Mouse (Mus musculus): ENCODE measurements around the gene Tsc2. TPM values are rescaled to one million over a fixed set of nuclear protein-coding genes. Genes with fewer than 3 reads are reported as not detected.

Tsc2 gene
- polyA plus RNA-seq (2017; shearing (Covaris generic)) = 46.5 TPM

GRCm38 (mm10) chr17:24632167-24632812 is at the start of gene Tsc2, which contains the start of gene Nthl1:
Tsc2 (minus strand) TSS chr17:24632630.
Nthl1 (plus strand) TSS chr17:24632680.

GRCm38 (mm10) chr17:24669545-24670245 is 37.3 kb upstream of the Tsc2 start, which contains the start of gene Zfp598:
Zfp598 (plus strand) TSS chr17:24669687.

GRCm38 (mm10) chr17:24658017-24658758 is 25.8 kb upstream of the Tsc2 start, which contains the start of gene Npw:
Npw (minus strand) TSS chr17:24658457.

GRCm38 (mm10) chr17:24650070-24650616 is 17.7 kb upstream of the Tsc2 start, which contains the start of gene Slc9a3r2:
Slc9a3r2 (minus strand) TSS chr17:24650327.

GRCm38 (mm10) chr17:24549618-24550415 is 82.6 kb downstream of the Tsc2 start, which contains the start of gene Pkd1:
Pkd1 (plus strand) TSS chr17:24549834.

Other genes with a start within 250 kb of the Tsc2 start
- 197 TPM for gene Rnps1, start 218.1 kb downstream of the Tsc2 start, polyA plus RNA-seq (2017; shearing (Covaris generic))
- gene Eci1, start 206.0 kb downstream of the Tsc2 start, polyA plus RNA-seq (2017; shearing (Covaris generic)) = 75.0 TPM
- 3.2 TPM for gene Dnase1l2, start 189.5 kb downstream of the Tsc2 start, polyA plus RNA-seq (2017; shearing (Covaris generic))
- 107 TPM for gene E4f1, start 162.3 kb downstream of the Tsc2 start, polyA plus RNA-seq (2017; shearing (Covaris generic))
- 42.3 TPM for gene Pgp, start 162.2 kb downstream of the Tsc2 start, polyA plus RNA-seq (2017; shearing (Covaris generic))
- 0.31 TPM for gene Bricd5, start 158.7 kb downstream of the Tsc2 start, polyA plus RNA-seq (2017; shearing (Covaris generic))
- 26.4 TPM for gene Mlst8, start 153.6 kb downstream of the Tsc2 start, polyA plus RNA-seq (2017; shearing (Covaris generic))
- gene Caskin1, start 144.0 kb downstream of the Tsc2 start, polyA plus RNA-seq (2017; shearing (Covaris generic)) = 0.18 TPM
- 84.8 TPM for gene Traf7, start 104.7 kb downstream of the Tsc2 start, polyA plus RNA-seq (2017; shearing (Covaris generic))
- gene Rab26, start 98.4 kb downstream of the Tsc2 start, polyA plus RNA-seq (2017; shearing (Covaris generic)) = 4.5 TPM
- 50.6 TPM for gene Pkd1, start 82.8 kb downstream of the Tsc2 start, polyA plus RNA-seq (2017; shearing (Covaris generic))
- gene Nthl1, start 50 bp upstream of the Tsc2 start, polyA plus RNA-seq (2017; shearing (Covaris generic)) = 7.4 TPM
- gene Slc9a3r2, start 17.7 kb upstream of the Tsc2 start, polyA plus RNA-seq (2017; shearing (Covaris generic)) = 0.26 TPM
- not detected for gene Npw, start 25.8 kb upstream of the Tsc2 start, polyA plus RNA-seq (2017; shearing (Covaris generic))
- 22.6 TPM for gene Zfp598, start 37.1 kb upstream of the Tsc2 start, polyA plus RNA-seq (2017; shearing (Covaris generic))
- 0.44 TPM for gene Syngr3, start 57.3 kb upstream of the Tsc2 start, polyA plus RNA-seq (2017; shearing (Covaris generic))
- gene Gfer, start 63.5 kb upstream of the Tsc2 start, polyA plus RNA-seq (2017; shearing (Covaris generic)) = 42.2 TPM
- gene Noxo1, start 63.6 kb upstream of the Tsc2 start, polyA plus RNA-seq (2017; shearing (Covaris generic)) = 3.2 TPM
- gene Tbl3, start 75.0 kb upstream of the Tsc2 start, polyA plus RNA-seq (2017; shearing (Covaris generic)) = 64.1 TPM
- gene Rnf151, start 85.4 kb upstream of the Tsc2 start, polyA plus RNA-seq (2017; shearing (Covaris generic)) = not detected
- 779 TPM for gene Rps2, start 85.5 kb upstream of the Tsc2 start, polyA plus RNA-seq (2017; shearing (Covaris generic))
- 194 TPM for gene Ndufb10, start 91.8 kb upstream of the Tsc2 start, polyA plus RNA-seq (2017; shearing (Covaris generic))
- gene Rpl3l, start 95.2 kb upstream of the Tsc2 start, polyA plus RNA-seq (2017; shearing (Covaris generic)) = not detected
- 16.4 TPM for gene Msrb1, start 104.0 kb upstream of the Tsc2 start, polyA plus RNA-seq (2017; shearing (Covaris generic))
- gene Hs3st6, start 120.4 kb upstream of the Tsc2 start, polyA plus RNA-seq (2017; shearing (Covaris generic)) = not detected
- not detected for gene Meiob, start 171.7 kb upstream of the Tsc2 start, polyA plus RNA-seq (2017; shearing (Covaris generic))
- 36.3 TPM for gene Hagh, start 207.5 kb upstream of the Tsc2 start, polyA plus RNA-seq (2017; shearing (Covaris generic))
- 2.7 TPM for gene Fahd1, start 217.7 kb upstream of the Tsc2 start, polyA plus RNA-seq (2017; shearing (Covaris generic))
- gene Igfals, start 233.4 kb upstream of the Tsc2 start, polyA plus RNA-seq (2017; shearing (Covaris generic)) = not detected

All from CD4-positive, CD25-positive, alpha-beta regulatory T cell (primary cell).